Mouse (Mus musculus) heart, embryonic 16.5 days (tissue): ENCODE data around the gene Gpr84. TPM values are rescaled to one million over a fixed set of nuclear protein-coding genes. Genes with fewer than 3 reads are reported as not detected.

ENCODE experiments used
- ATAC-seq: fragments of 200-750 bp; cut with Nextera tagmentation; replicated peaks from 2 replicates; pipeline ENCODE4 v1.8.0; 2017; ENCODE audit warnings: moderate number of reproducible peaks; ENCODE audit not compliant: insufficient read depth, low FRiP score; ENCODE audit errors: extremely low read depth
- H3K27ac ChIP-seq: fragments of 300-500 bp; sonication (generic); 2 replicates; pipeline ENCODE4 v1.5.1; 2014; ENCODE audit warnings: mild to moderate bottlenecking, low read length, control low read depth, moderate library complexity
- H3K27me3 ChIP-seq: fragments of 300-500 bp; sonication (generic); 2 replicates; pipeline ENCODE4 v1.6.1; 2014; ENCODE audit warnings: low read length, mixed read lengths; ENCODE audit not compliant: control insufficient read depth, insufficient read depth
- H3K36me3 ChIP-seq: fragments of 300-500 bp; sonication (generic); 2 replicates; pipeline ENCODE4 v1.6.1; 2014; ENCODE audit not compliant: control insufficient read depth, insufficient read depth
- H3K4me1 ChIP-seq: fragments of 300-500 bp; sonication (generic); 2 replicates; pipeline ENCODE4 v1.6.1; 2014; ENCODE audit warnings: low read length, mixed read lengths; ENCODE audit not compliant: control insufficient read depth, insufficient read depth
- H3K4me2 ChIP-seq: fragments of 300-500 bp; sonication (generic); 2 replicates; pipeline ENCODE4 v1.6.1; 2014; ENCODE audit warnings: low read depth, mild to moderate bottlenecking, control low read depth, low read length
- H3K4me3 ChIP-seq: fragments of 300-500 bp; sonication (generic); 2 replicates; pipeline ENCODE4 v1.5.1; 2014; ENCODE audit warnings: mild to moderate bottlenecking, control low read depth, low read length
- H3K9ac ChIP-seq: fragments of 300-500 bp; sonication (generic); 2 replicates; pipeline ENCODE4 v1.6.1; 2014; ENCODE audit warnings: low read length, control low read depth
- H3K9me3 ChIP-seq: fragments of 300-500 bp; sonication (generic); replicated peaks from 2 replicates; pipeline ENCODE4 v1.6.1; 2016; ENCODE audit warnings: low read length; ENCODE audit not compliant: control insufficient read depth
- WGBS: fragments of 180-500 bp; shearing (Covaris S2); extraction: QIAGEN DNeasy Blood & Tissue Kit; methylation state at CpG from one replicate; pipeline ENCODE4 v1.1.7; 2014; 5-methylcytosine and 5-hydroxymethylcytosine counted together
- polyA plus RNA-seq: library from polyadenylated mRNA; unstranded; fragments of >200 nt; fragmentation: Nextera tagmentation; extraction: Ambion mirVana; gene quantifications from 2 replicates; pipeline ENCODE4 v1.2.1, GENCODE M21; 2015

Gpr84 gene
- polyA plus RNA-seq, 1 experiment from 2014 or later: not detected

GRCm38 (mm10) chr15:103300067-103300471 lies 10.3 kb downstream of the Gpr84 start:
- H3K27ac ChIP-seq: 0 out of 2 replicates have a peak overlapping the region, but pooled peaks have one; percentile 7
- H3K9me3 ChIP-seq: no peaks in the 10 kb centered on the region
- H3K27me3 ChIP-seq: no peaks in the 10 kb centered on the region
- ATAC-seq: no peak
- H3K4me1 ChIP-seq: peaks cover 37% of the 10 kb centered on the region
- H3K36me3 ChIP-seq: peaks cover 17% of the 10 kb centered on the region
- H3K4me2 ChIP-seq: peak overlapping the region; percentile 51
- 16% methylated on average over 18 of the region's 18 CpGs for WGBS
- H3K9ac ChIP-seq: peak overlapping the region; percentile 3; the same call in 1 of the 2 replicates
- peak overlapping the region; percentile 29 for H3K4me3 ChIP-seq

GRCm38 (mm10) chr15:103299644-103300043 lies 10.8 kb downstream of the Gpr84 start:
- Histone ChIP-seq H3K4me2 (peak overlapping the region; percentile 51), H3K36me3 (peaks cover 17% of the 10 kb centered on the region), H3K9ac (peak overlapping the region; percentile 3; the same call in 1 of the 2 replicates), H3K4me3 (no peak overlapping the region; the same call in 1 of the 2 replicates), H3K4me1 (peaks cover 36% of the 10 kb centered on the region), H3K27ac (peak overlapping the region; percentile 44; the same call in 1 of the 2 replicates), H3K27me3 (no peaks in the 10 kb centered on the region), H3K9me3 (no peaks in the 10 kb centered on the region)
- no peak for ATAC-seq
- 52% methylated on average over 8 of the region's 8 CpGs for WGBS

GRCm38 (mm10) chr15:103298861-103299616 lies 11.4 kb downstream of the Gpr84 start:
- no peak overlapping the region for H3K9ac ChIP-seq
- H3K27me3 ChIP-seq: no peaks in the 10 kb centered on the region
- no peak overlapping the region for H3K4me2 ChIP-seq
- peaks cover 30% of the 10 kb centered on the region for H3K4me1 ChIP-seq
- WGBS: 88% methylated on average over 5 of the region's 5 CpGs
- H3K4me3 ChIP-seq: no peak overlapping the region
- no peaks in the 10 kb centered on the region for H3K9me3 ChIP-seq
- H3K36me3 ChIP-seq: peaks cover 17% of the 10 kb centered on the region
- peak overlapping the region; percentile 44; the same call in 1 of the 2 replicates for H3K27ac ChIP-seq
- ATAC-seq: no peak

GRCm38 (mm10) chr15:103298026-103298425 lies 12.4 kb downstream of the Gpr84 start:
- H3K4me1 ChIP-seq: peaks cover 25% of the 10 kb centered on the region
- 81% methylated on average over 3 of the region's 3 CpGs for WGBS
- H3K4me2 ChIP-seq: no peak overlapping the region
- H3K36me3 ChIP-seq: peaks cover 24% of the 10 kb centered on the region
- no peak overlapping the region for H3K9ac ChIP-seq
- ATAC-seq: no peak
- H3K27me3 ChIP-seq: no peaks in the 10 kb centered on the region
- H3K4me3 ChIP-seq: no peak overlapping the region
- H3K9me3 ChIP-seq: no peaks in the 10 kb centered on the region
- H3K27ac ChIP-seq: no peak overlapping the region

GRCm38 (mm10) chr15:103297313-103297712 lies 13.1 kb downstream of the Gpr84 start:
- Histone ChIP-seq H3K9ac (no peak overlapping the region), H3K4me3 (no peak overlapping the region), H3K27me3 (no peaks in the 10 kb centered on the region), H3K9me3 (no peaks in the 10 kb centered on the region), H3K27ac (no peak overlapping the region), H3K4me1 (peaks cover 24% of the 10 kb centered on the region), H3K4me2 (no peak overlapping the region), H3K36me3 (peaks cover 31% of the 10 kb centered on the region)
- 85% methylated on average over 6 of the region's 6 CpGs for WGBS
- ATAC-seq: no peak

- Histone ChIP-seq H3K4me1 (peaks cover 12% of the 10 kb centered on the region), H3K9me3 (no peaks in the 10 kb centered on the region), H3K27ac (no peak overlapping the region), H3K36me3 (peaks cover 42% of the 10 kb centered on the region), H3K4me2 (no peak overlapping the region), H3K9ac (no peak overlapping the region), H3K27me3 (no peaks in the 10 kb centered on the region), H3K4me3 (no peak overlapping the region)
- WGBS: 27% methylated on average over 5 of the region's 5 CpGs
- no peak for ATAC-seq
Observed at GRCm38 (mm10) chr15:103295851-103296250, 14.6 kb downstream of the Gpr84 start.

- WGBS: 80% methylated on average over 2 of the region's 2 CpGs
- Histone ChIP-seq H3K4me2 (no peak overlapping the region), H3K9me3 (no peaks in the 10 kb centered on the region), H3K36me3 (peaks cover 46% of the 10 kb centered on the region), H3K9ac (no peak overlapping the region), H3K4me3 (no peak overlapping the region), H3K4me1 (peaks cover 3% of the 10 kb centered on the region), H3K27ac (no peak overlapping the region), H3K27me3 (no peaks in the 10 kb centered on the region)
- no peak for ATAC-seq
Observed at GRCm38 (mm10) chr15:103294649-103295048, 15.8 kb downstream of the Gpr84 start.

GRCm38 (mm10) chr15:103293375-103293774 lies 17.0 kb downstream of the Gpr84 start:
- Histone ChIP-seq H3K4me2 (no peak overlapping the region), H3K4me1 (peaks cover 3% of the 10 kb centered on the region; the same call in 1 of the 2 replicates), H3K9me3 (no peaks in the 10 kb centered on the region), H3K27ac (no peak overlapping the region), H3K27me3 (no peaks in the 10 kb centered on the region), H3K9ac (no peak overlapping the region), H3K36me3 (peaks cover 37% of the 10 kb centered on the region), H3K4me3 (no peak overlapping the region)
- WGBS: 96% methylated on average over 2 of the region's 2 CpGs
- no peak for ATAC-seq

GRCm38 (mm10) chr15:103292673-103293345 lies 17.6 kb downstream of the Gpr84 start:
- Histone ChIP-seq H3K9me3 (no peaks in the 10 kb centered on the region), H3K9ac (no peak overlapping the region), H3K4me2 (no peak overlapping the region), H3K27me3 (no peaks in the 10 kb centered on the region), H3K4me3 (no peak overlapping the region), H3K27ac (no peak overlapping the region), H3K36me3 (peaks cover 36% of the 10 kb centered on the region), H3K4me1 (peaks cover 3% of the 10 kb centered on the region; the same call in 1 of the 2 replicates)
- 88% methylated on average over 4 of the region's 4 CpGs for WGBS
- ATAC-seq: no peak
